Mouse (Mus musculus): ENCODE measurements around the gene Rnf220. TPM values are rescaled to one million over a fixed set of nuclear protein-coding genes. Genes with fewer than 3 reads are reported as not detected.

Rnf220 gene
- polyA plus RNA-seq, 1 experiment: 47.7 TPM

GRCm38 (mm10) chr4:117356223-117356622 is 140.6 kb downstream of the Rnf220 start:
- no peaks in the 10 kb centered on the region for H3K4me1 ChIP-seq (ENCODE audit: control insufficient read depth, insufficient read depth, low read length)
- TF ChIP-seq POLR2A (IDR thresholded peaks at IDR 0.05; ENCODE audit: low read depth, low read length) (no peak), CTCF (IDR thresholded peaks at IDR 0.05; ENCODE audit: borderline replicate concordance, insufficient read depth, low read length) (no peak)
- no peak overlapping the region for H3K27ac ChIP-seq (ENCODE audit: insufficient read depth, low read length)
- no peak overlapping the region for H3K4me3 ChIP-seq (ENCODE audit: insufficient read depth, low read length)

DNA sequence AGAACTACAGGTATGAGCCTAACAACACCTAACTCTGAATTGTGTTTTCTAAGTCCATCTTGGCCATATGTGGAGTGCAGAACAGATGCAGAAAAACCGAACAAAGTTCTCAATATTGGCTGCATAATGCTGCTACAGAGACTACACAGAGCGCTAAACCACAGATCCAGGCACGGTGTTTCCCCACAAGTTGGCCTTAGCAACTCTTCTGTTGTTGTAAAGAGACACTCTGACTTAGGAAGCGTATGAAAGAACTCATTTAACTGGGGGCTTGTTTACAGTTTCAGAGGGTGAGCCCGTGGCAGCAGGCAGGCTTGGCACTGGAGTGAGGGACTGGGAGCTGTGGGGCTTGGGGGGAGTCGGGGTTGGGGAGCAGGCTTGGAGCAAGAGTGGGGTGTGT is 142.2 kb downstream of the Rnf220 start:
- Histone ChIP-seq H3K4me3 (ENCODE audit: insufficient read depth, low read length) (no peak overlapping the region), H3K27ac (ENCODE audit: insufficient read depth, low read length) (no peak overlapping the region), H3K4me1 (ENCODE audit: control insufficient read depth, insufficient read depth, low read length) (no peaks in the 10 kb centered on the region)
- TF ChIP-seq POLR2A (IDR thresholded peaks at IDR 0.05; ENCODE audit: low read depth, low read length) (no peak), CTCF (IDR thresholded peaks at IDR 0.05; ENCODE audit: borderline replicate concordance, insufficient read depth, low read length) (no peak)

GRCm38 (mm10) chr4:117352957-117353356 is 143.9 kb downstream of the Rnf220 start:
- H3K27ac ChIP-seq (ENCODE audit: insufficient read depth, low read length): no peak overlapping the region
- H3K4me1 ChIP-seq (ENCODE audit: control insufficient read depth, insufficient read depth, low read length): no peaks in the 10 kb centered on the region
- no peak overlapping the region for H3K4me3 ChIP-seq (ENCODE audit: insufficient read depth, low read length)
- no peak for TF ChIP-seq POLR2A (IDR thresholded peaks at IDR 0.05; ENCODE audit: low read depth, low read length)
- no peak for TF ChIP-seq CTCF (IDR thresholded peaks at IDR 0.05; ENCODE audit: borderline replicate concordance, insufficient read depth, low read length)

- TF ChIP-seq CTCF (IDR thresholded peaks at IDR 0.05; ENCODE audit: borderline replicate concordance, insufficient read depth, low read length) (no peak), POLR2A (IDR thresholded peaks at IDR 0.05; ENCODE audit: low read depth, low read length) (no peak)
- H3K27ac ChIP-seq (ENCODE audit: insufficient read depth, low read length): no peak overlapping the region
- H3K4me1 ChIP-seq (ENCODE audit: control insufficient read depth, insufficient read depth, low read length): no peaks in the 10 kb centered on the region
- H3K4me3 ChIP-seq (ENCODE audit: insufficient read depth, low read length): no peak overlapping the region
Observed at GRCm38 (mm10) chr4:117352071-117352470, 144.8 kb downstream of the Rnf220 start.

DNA sequence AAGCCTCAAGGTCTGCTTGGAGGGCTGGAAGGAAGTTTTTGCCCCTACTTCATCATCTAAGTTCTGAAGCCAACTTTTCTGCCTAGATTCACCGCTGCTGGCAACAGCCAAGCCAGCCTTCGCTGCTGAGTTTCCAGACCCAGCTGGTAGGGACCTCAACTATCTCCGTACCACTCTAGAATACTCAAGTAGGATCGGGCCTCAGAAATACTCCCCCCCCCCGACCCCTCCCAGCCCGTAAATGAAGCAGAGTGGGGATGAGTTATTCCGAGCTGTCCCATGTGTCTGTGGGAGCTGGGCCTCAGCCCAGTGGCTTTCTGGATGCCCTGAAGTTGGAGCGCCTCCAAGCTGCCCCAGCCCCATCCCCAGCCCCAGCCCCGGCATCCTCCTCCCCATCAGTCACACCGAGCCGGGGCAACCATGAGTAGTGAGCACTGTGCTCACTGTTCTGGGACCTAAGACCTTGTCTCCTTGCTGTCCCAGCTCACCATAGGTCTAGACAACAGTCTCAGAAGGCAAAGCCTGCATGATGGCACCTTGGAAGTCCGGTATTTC is 146.6 kb downstream of the Rnf220 start:
- no peaks in the 10 kb centered on the region for H3K4me1 ChIP-seq (ENCODE audit: control insufficient read depth, insufficient read depth, low read length)
- H3K4me3 ChIP-seq (ENCODE audit: insufficient read depth, low read length): no peak overlapping the region
- no peak for TF ChIP-seq CTCF (IDR thresholded peaks at IDR 0.05; ENCODE audit: borderline replicate concordance, insufficient read depth, low read length)
- no peak overlapping the region for H3K27ac ChIP-seq (ENCODE audit: insufficient read depth, low read length)

- Histone ChIP-seq H3K4me3 (ENCODE audit: insufficient read depth, low read length) (no peak overlapping the region), H3K27ac (ENCODE audit: insufficient read depth, low read length) (no peak overlapping the region), H3K4me1 (ENCODE audit: control insufficient read depth, insufficient read depth, low read length) (no peaks in the 10 kb centered on the region)
- no peak for TF ChIP-seq POLR2A (IDR thresholded peaks at IDR 0.05; ENCODE audit: low read depth, low read length)
Observed at GRCm38 (mm10) chr4:117349327-117349726, 147.5 kb downstream of the Rnf220 start.

DNA sequence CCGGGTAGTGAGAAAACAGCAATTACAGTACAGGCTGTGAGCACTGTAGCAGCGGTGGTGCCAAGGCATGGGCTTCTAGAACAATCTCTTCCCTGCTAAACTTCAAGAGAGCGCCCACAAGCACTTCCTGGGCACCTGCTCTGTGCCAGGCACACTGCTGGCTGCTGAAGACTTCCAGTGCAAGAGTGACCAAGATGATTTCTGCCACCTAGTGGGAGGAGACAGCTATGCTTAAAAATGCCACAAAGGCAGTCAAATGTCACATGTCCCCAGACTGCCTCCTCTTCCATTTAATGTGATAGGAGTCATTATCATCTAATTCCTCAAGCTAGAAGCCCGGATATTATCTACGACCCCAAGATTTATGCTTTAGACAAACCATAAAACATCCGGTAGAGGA is 150.8 kb downstream of the Rnf220 start:
- H3K4me1 ChIP-seq (ENCODE audit: control insufficient read depth, insufficient read depth, low read length): no peaks in the 10 kb centered on the region
- H3K4me3 ChIP-seq (ENCODE audit: insufficient read depth, low read length): no peak overlapping the region
- TF ChIP-seq CTCF (IDR thresholded peaks at IDR 0.05; ENCODE audit: borderline replicate concordance, insufficient read depth, low read length) (peak; percentile 35; the same call in 1 of the 2 replicates), POLR2A (IDR thresholded peaks at IDR 0.05; ENCODE audit: low read depth, low read length) (no peak)
- no peak overlapping the region for H3K27ac ChIP-seq (ENCODE audit: insufficient read depth, low read length)

DNA sequence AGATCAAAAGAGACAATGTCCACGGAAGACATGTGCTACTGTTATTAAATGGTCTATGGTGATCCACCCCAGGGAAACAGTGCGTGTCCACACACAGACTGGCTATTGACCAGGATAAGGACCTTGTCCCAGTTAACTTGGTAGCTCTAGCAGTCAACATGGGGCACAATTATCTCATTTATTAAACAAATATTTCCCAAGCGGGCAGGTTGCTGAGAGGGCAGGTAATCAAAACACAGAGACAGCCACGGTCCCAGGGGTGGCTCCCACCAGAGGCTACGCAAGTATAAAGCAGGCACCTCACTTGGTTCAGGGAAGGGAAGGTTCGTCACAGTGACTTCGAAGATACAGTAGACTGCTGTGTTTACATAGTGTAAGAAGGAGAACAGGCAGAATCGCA is 153.5 kb downstream of the Rnf220 start:
- Histone ChIP-seq H3K4me3 (ENCODE audit: insufficient read depth, low read length) (no peak overlapping the region), H3K27ac (ENCODE audit: insufficient read depth, low read length) (no peak overlapping the region), H3K4me1 (ENCODE audit: control insufficient read depth, insufficient read depth, low read length) (no peaks in the 10 kb centered on the region)
- TF ChIP-seq POLR2A (IDR thresholded peaks at IDR 0.05; ENCODE audit: low read depth, low read length): no peak
- no peak for TF ChIP-seq CTCF (IDR thresholded peaks at IDR 0.05; ENCODE audit: borderline replicate concordance, insufficient read depth, low read length)

- no peak for TF ChIP-seq POLR2A (IDR thresholded peaks at IDR 0.05; ENCODE audit: low read depth, low read length)
- no peak for TF ChIP-seq CTCF (IDR thresholded peaks at IDR 0.05; ENCODE audit: borderline replicate concordance, insufficient read depth, low read length)
- Histone ChIP-seq H3K27ac (ENCODE audit: insufficient read depth, low read length) (no peak overlapping the region), H3K4me3 (ENCODE audit: insufficient read depth, low read length) (no peak overlapping the region), H3K4me1 (ENCODE audit: control insufficient read depth, insufficient read depth, low read length) (no peaks in the 10 kb centered on the region)
Observed at GRCm38 (mm10) chr4:117342751-117343150, 154.1 kb downstream of the Rnf220 start.

- Histone ChIP-seq H3K4me3 (ENCODE audit: insufficient read depth, low read length) (no peak overlapping the region), H3K4me1 (ENCODE audit: control insufficient read depth, insufficient read depth, low read length) (no peaks in the 10 kb centered on the region), H3K27ac (ENCODE audit: insufficient read depth, low read length) (no peak overlapping the region)
- TF ChIP-seq POLR2A (IDR thresholded peaks at IDR 0.05; ENCODE audit: low read depth, low read length): no peak
- TF ChIP-seq CTCF (IDR thresholded peaks at IDR 0.05; ENCODE audit: borderline replicate concordance, insufficient read depth, low read length): no peak
Observed at GRCm38 (mm10) chr4:117341282-117341681, 155.6 kb downstream of the Rnf220 start.

- no peak overlapping the region for H3K27ac ChIP-seq (ENCODE audit: insufficient read depth, low read length)
- H3K4me3 ChIP-seq (ENCODE audit: insufficient read depth, low read length): no peak overlapping the region
- no peak for TF ChIP-seq CTCF (IDR thresholded peaks at IDR 0.05; ENCODE audit: borderline replicate concordance, insufficient read depth, low read length)
- no peak for TF ChIP-seq POLR2A (IDR thresholded peaks at IDR 0.05; ENCODE audit: low read depth, low read length)
- H3K4me1 ChIP-seq (ENCODE audit: control insufficient read depth, insufficient read depth, low read length): no peaks in the 10 kb centered on the region
Observed at GRCm38 (mm10) chr4:117339796-117340195, 157.1 kb downstream of the Rnf220 start.

Measured in embryonic fibroblast, embryonic 13.5 days (primary cell).